In the genomic region with DNA sequence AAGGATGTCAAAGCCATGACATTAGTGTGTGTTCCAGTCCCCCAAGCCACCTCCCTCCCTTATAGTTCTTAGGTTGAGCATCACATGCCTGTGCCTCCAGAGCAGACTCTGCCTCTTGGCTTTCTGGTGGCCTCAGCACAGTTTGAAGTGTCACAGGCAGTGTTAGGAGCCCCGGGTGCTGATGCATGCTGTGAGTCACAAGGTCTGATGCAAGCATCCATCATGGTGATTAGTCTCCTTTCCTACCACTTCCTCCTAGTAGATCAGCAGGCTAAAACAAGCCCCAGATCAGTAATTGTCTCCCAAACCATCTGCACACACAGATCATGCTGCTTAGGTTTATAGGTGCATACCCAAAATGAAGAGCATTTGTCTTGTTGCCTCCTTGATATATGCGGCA, we compare ENCODE assay signal across 14 mouse cellular contexts. TPM values are rescaled to one million over a fixed set of nuclear protein-coding genes. Genes with fewer than 3 reads are reported as not detected.
DNase-seq lines count a peak whose midpoint lies in the region; ATAC-seq and TF ChIP-seq lines count a peak whose summit lies in the region.
"Had no signal": no experiment of that assay in that cellular context is flagged by ENCODE, and none has a peak within 500 bp of the region (broad histone marks: within the 10 kb centered on the region; RNA-seq: fewer than 3 reads in every experiment).

No protein-coding gene starts in this region.

- no peaks in the 10 kb centered on the region for H3K27me3 ChIP-seq in G1E (ENCODE audit: insufficient read depth, low read length)
- no peaks in the 10 kb centered on the region for H3K27me3 ChIP-seq in liver, embryonic 16.5 days (ENCODE audit: control insufficient read depth, insufficient read depth, low read depth, low read length)
- no peaks in the 10 kb centered on the region; the same call in 1 of the 2 replicates for H3K27me3 ChIP-seq in cerebellum, adult 2 months (ENCODE audit: control insufficient read depth, insufficient read depth, low read length)
- H3K27me3 ChIP-seq: hindbrain, embryonic 15.5 days had no signal

- no peak for TF ChIP-seq POLR2A in cerebellum, adult 2 months (IDR thresholded peaks at IDR 0.05; ENCODE audit: borderline replicate concordance, insufficient read depth, low read length)

- ATAC-seq in G1E (ENCODE audit: extremely low read depth, insufficient number of reproducible peaks, low FRiP score, poor library complexity, severe bottlenecking) = peak; percentile 47
- ATAC-seq in liver, embryonic 16.5 days (ENCODE audit: low read depth) = no peak

- no peak for TF ChIP-seq CTCF in G1E (IDR thresholded peaks at IDR 0.05; ENCODE audit: low read depth, low read length)
- TF ChIP-seq CTCF in cerebellum, adult 2 months (IDR thresholded peaks at IDR 0.05; ENCODE audit: borderline replicate concordance, insufficient read depth, low read depth, low read length) = no peak

- H3K9ac ChIP-seq in liver, embryonic 16.5 days (ENCODE audit: low read depth, low read length) = no peak overlapping the region
- H3K9ac ChIP-seq: heart, embryonic 12.5 days; hindbrain, embryonic 15.5 days; lung, embryonic 14.5 days had no signal

- no peaks in the 10 kb centered on the region for H3K9me3 ChIP-seq in G1E (replicated peaks)
- H3K9me3 ChIP-seq in liver, embryonic 16.5 days (replicated peaks; ENCODE audit: control insufficient read depth, low read length) = no peaks in the 10 kb centered on the region
- H3K9me3 ChIP-seq: heart, embryonic 12.5 days; hindbrain, embryonic 15.5 days had no signal

- WGBS in liver, embryonic 16.5 days (ENCODE audit: insufficient replicate concordance) = 41% methylated on average over 2 of the region's 2 CpGs
- WGBS in cerebellum, adult 2 months = 52% methylated on average over 2 of the region's 2 CpGs

- DNase-seq in 3134 (ENCODE audit: extremely low read depth, insufficient read length, low spot score) = peak; percentile 65
- DNase-seq in G1E (ENCODE audit: low spot score) = no peak
- peak; percentile 73 for DNase-seq in adrenal gland, postnatal 14 days
- DNase-seq in left cerebral cortex, adult 11 months (ENCODE audit: low spot score) = no peak
- no peak for DNase-seq in retina, embryonic 14.5 days (ENCODE audit: low spot score)
- DNase-seq in right cerebral cortex, postnatal 4 days = no peak
- no peak for DNase-seq in cerebellum, adult 2 months
- DNase-seq: cerebellum, postnatal 25 days; lung, embryonic 14.5 days; thymus, postnatal 36 days had no signal

- H3K27ac ChIP-seq in liver, embryonic 16.5 days (ENCODE audit: low read length) = peak overlapping the region; percentile 88; the same call in 1 of the 2 replicates
- H3K27ac ChIP-seq in cerebellum, adult 2 months (ENCODE audit: insufficient read depth, low read length) = no peak overlapping the region
- H3K27ac ChIP-seq: hindbrain, embryonic 15.5 days; left cerebral cortex, adult 2 months had no signal

- no peaks in the 10 kb centered on the region for H3K36me3 ChIP-seq in G1E (replicated peaks)
- no peaks in the 10 kb centered on the region for H3K36me3 ChIP-seq in liver, embryonic 16.5 days (ENCODE audit: control insufficient read depth, insufficient read depth)
- H3K36me3 ChIP-seq: heart, embryonic 12.5 days; hindbrain, embryonic 15.5 days had no signal

- peaks cover 69% of the 10 kb centered on the region for H3K4me1 ChIP-seq in G1E (ENCODE audit: insufficient read depth, low read depth, low read length)
- peaks cover 40% of the 10 kb centered on the region for H3K4me1 ChIP-seq in liver, embryonic 16.5 days (ENCODE audit: control insufficient read depth, low read depth, low read length)
- H3K4me1 ChIP-seq in cerebellum, adult 2 months (ENCODE audit: control insufficient read depth, insufficient read depth, low read length) = no peaks in the 10 kb centered on the region

- H3K4me3 ChIP-seq in G1E (ENCODE audit: low read depth, low read length) = peak overlapping the region; percentile 29; the same call in 1 of the 2 replicates
- H3K4me3 ChIP-seq in liver, embryonic 16.5 days (ENCODE audit: low read depth, low read length) = no peak overlapping the region
- no peak overlapping the region for H3K4me3 ChIP-seq in cerebellum, adult 2 months (replicated peaks; ENCODE audit: insufficient read depth, low read depth, low read length)
- H3K4me3 ChIP-seq: heart, embryonic 12.5 days; hindbrain, embryonic 15.5 days; left cerebral cortex, adult 2 months had no signal

- H3K4me2 ChIP-seq in liver, embryonic 16.5 days (ENCODE audit: low read depth, low read length) = no peak overlapping the region
- H3K4me2 ChIP-seq: heart, embryonic 12.5 days; hindbrain, embryonic 15.5 days; lung, embryonic 14.5 days had no signal

RNA-seq across cellular contexts. Expression of a gene that starts 35.2 kb away (rescaled TPM):
- total RNA-seq in G1E (2014; fragmentation: Nextera tagmentation) (2.5 and 4.3 TPM in 2 replicates), G1E (2017) (1.2 and 1.3 TPM in 2 replicates)
- polyA plus RNA-seq in G1E (2012) = 4.9 and 7.0 TPM in 2 replicates
- total RNA-seq in adrenal gland, postnatal 14 days (2021) = 10.1 and 13.3 TPM in 2 replicates
- 4.0 and 4.9 TPM in 2 replicates for polyA plus RNA-seq in liver, embryonic 16.5 days (2015; fragmentation: Nextera tagmentation; extraction: Ambion mirVana)
- 4.2 and 4.4 TPM in 2 replicates for polyA plus RNA-seq in cerebellum, adult 2 months (2012; rRNA removed)

Comparison
In these comparisons a context has a peak if more than half of its experiments do, and no peak if none do; other contexts are left out.
1. DNase-seq: peak in 3134 (single experiment) and adrenal gland, postnatal 14 days (single experiment); none in G1E (single experiment), left cerebral cortex, adult 11 months (single experiment), retina, embryonic 14.5 days (single experiment), right cerebral cortex, postnatal 4 days (single experiment) and cerebellum, adult 2 months (0 of 2).